Mouse (Mus musculus) limb, embryonic 14.5 days (tissue): ENCODE measurements around the gene Ap4e1. TPM values are rescaled to one million over a fixed set of nuclear protein-coding genes. Genes with fewer than 3 reads are reported as not detected.
A peak's percentile ranks its signal among the peaks of the same experiment; 100 is the strongest.

Experiments used
- ATAC-seq: fragments of 200-750 bp; cut with Nextera tagmentation; 2 replicates; pipeline ENCODE4 v1.8.0; 2017; ENCODE audit warnings: low read depth, moderate number of reproducible peaks, moderate TSS enrichment; ENCODE audit not compliant: low FRiP score
- DNase-seq: peaks from one replicate; pipeline ENCODE4 v3.0.0-alpha.2; 2015; ENCODE audit warnings: low spot score
- H3K27ac ChIP-seq: fragments of 300-500 bp; sonication (generic); replicated peaks from 2 replicates; pipeline ENCODE4 v1.5.1; 2014; ENCODE audit warnings: low read depth, mild to moderate bottlenecking, low read length, moderate library complexity, mixed read lengths
- H3K27me3 ChIP-seq: fragments of 300-500 bp; sonication (generic); 2 replicates; pipeline ENCODE4 v1.6.1; 2014; ENCODE audit warnings: low read length, mixed read lengths; ENCODE audit not compliant: control insufficient read depth, insufficient read depth
- H3K36me3 ChIP-seq: fragments of 300-500 bp; sonication (generic); 2 replicates; pipeline ENCODE4 v1.6.1; 2014; ENCODE audit warnings: mild to moderate bottlenecking, low read length, moderate library complexity, mixed read lengths; ENCODE audit not compliant: control insufficient read depth, insufficient read depth
- H3K4me1 ChIP-seq: fragments of 300-500 bp; sonication (generic); 2 replicates; pipeline ENCODE4 v1.6.1; 2014; ENCODE audit warnings: antibody characterized with exemption, low read length, mixed read lengths; ENCODE audit not compliant: control insufficient read depth, insufficient read depth
- H3K4me2 ChIP-seq: fragments of 300-500 bp; sonication (generic); replicated peaks from 2 replicates; pipeline ENCODE4 v1.6.1; 2014; ENCODE audit warnings: low read depth, mild to moderate bottlenecking, low read length, moderate library complexity; ENCODE audit not compliant: severe bottlenecking
- H3K4me3 ChIP-seq: fragments of 300-500 bp; sonication (generic); replicated peaks from 2 replicates; pipeline ENCODE4 v1.5.1; 2014; ENCODE audit warnings: low read length
- H3K9ac ChIP-seq: fragments of 300-500 bp; sonication (generic); 2 replicates; pipeline ENCODE4 v1.6.1; 2014; ENCODE audit warnings: mild to moderate bottlenecking, low read depth, low read length, moderate library complexity; ENCODE audit not compliant: severe bottlenecking
- H3K9me3 ChIP-seq: fragments of 300-500 bp; sonication (generic); 2 replicates; pipeline ENCODE4 v1.6.1; 2016; ENCODE audit warnings: low read length; ENCODE audit not compliant: control insufficient read depth
- POLR2A ChIP-seq: fragments of 200-500 bp; IDR thresholded peaks from 2 replicates; pipeline ENCODE4 v1.8.0; 2012; ENCODE audit warnings: inconsistent platforms, mild to moderate bottlenecking, moderate library complexity, borderline replicate concordance; ENCODE audit not compliant: insufficient read depth, insufficient read length; ENCODE audit errors: extremely low read depth
- whole genome bisulfite sequencing: fragments of 180-500 bp; shearing (Covaris S2); extraction: QIAGEN DNeasy Blood & Tissue Kit; methylation state at CpG from one replicate; pipeline ENCODE4 v1.1.7; 2014; 5-methylcytosine and 5-hydroxymethylcytosine counted together
- polyA plus RNA-seq, 2 experiments: library from polyadenylated mRNA; depleted of rRNA in 1 of 2; stranded (reverse) in 1 of 2; unstranded in 1 of 2; fragments of >200 nt; fragmentation: Nextera tagmentation in 1 of 2; extraction: Ambion mirVana in 1 of 2; gene quantifications; 2 replicates each; pipeline versions ENCODE4 v1.2.1 to v1.2.3; 2012 to 2014

Gene Ap4e1
- 10.6 and 12.1 TPM in 2 replicates for polyA plus RNA-seq (2012; rRNA removed)
- 8.9 and 9.5 TPM in 2 replicates for polyA plus RNA-seq (2014; fragmentation: Nextera tagmentation; extraction: Ambion mirVana)

GRCm38 (mm10) chr2:127008469-127008998 is at the start of gene Ap4e1:
TSS of gene Ap4e1 (plus strand) at chr2:127008717.
- DNase-seq = peak; percentile 94
- H3K4me2 ChIP-seq = peak within 1 kb of the TSS; percentile 56
- H3K36me3 ChIP-seq = peaks cover 25% of the 10 kb centered on the region
- H3K27ac ChIP-seq = peak within 1 kb of the TSS; percentile 50
- H3K4me3 ChIP-seq = peak within 1 kb of the TSS; percentile 68
- peak within 1 kb of the TSS; percentile 81 for H3K9ac ChIP-seq
- H3K4me1 ChIP-seq = peaks cover 7% of the 10 kb centered on the region; the same call in 1 of the 2 replicates
- H3K27me3 ChIP-seq = no peaks in the 10 kb centered on the region
- under 1% methylated on average over 35 of the region's 40 CpGs for WGBS
- TF ChIP-seq POLR2A = peak; percentile 56; the same call in 1 of the 2 replicates
- no peaks in the 10 kb centered on the region for H3K9me3 ChIP-seq
- ATAC-seq = peak; percentile 90

GRCm38 (mm10) chr2:126961696-126962095 is 46.8 kb upstream of the Ap4e1 start:
- H3K4me2 ChIP-seq = no peak overlapping the region
- no peak for DNase-seq
- 84% methylated on average over 2 of the region's 2 CpGs for WGBS

GRCm38 (mm10) chr2:126977428-126977827 is 31.1 kb upstream of the Ap4e1 start:
- no peak for TF ChIP-seq POLR2A
- 51% methylated on average over 6 of the region's 6 CpGs for WGBS
- no peak for DNase-seq

More at GRCm38 (mm10) chr2:126961696-126962095, 46.8 kb upstream of the Ap4e1 start:
- ATAC-seq = no peak
- no peaks in the 10 kb centered on the region for H3K36me3 ChIP-seq
- no peak overlapping the region for H3K4me3 ChIP-seq
- no peak overlapping the region for H3K9ac ChIP-seq
- TF ChIP-seq POLR2A = no peak
- H3K4me1 ChIP-seq = no peaks in the 10 kb centered on the region
- no peaks in the 10 kb centered on the region for H3K9me3 ChIP-seq
- no peak overlapping the region for H3K27ac ChIP-seq
- H3K27me3 ChIP-seq = no peaks in the 10 kb centered on the region

GRCm38 (mm10) chr2:126983221-126983620 is 25.3 kb upstream of the Ap4e1 start:
- Histone ChIP-seq H3K4me3 (no peak overlapping the region), H3K4me1 (no peaks in the 10 kb centered on the region), H3K36me3 (no peaks in the 10 kb centered on the region), H3K27ac (no peak overlapping the region), H3K27me3 (no peaks in the 10 kb centered on the region), H3K9ac (no peak overlapping the region), H3K9me3 (no peaks in the 10 kb centered on the region), H3K4me2 (no peak overlapping the region)
- WGBS = 56% methylated on average over 4 of the region's 4 CpGs
- ATAC-seq = no peak
- no peak for DNase-seq
- TF ChIP-seq POLR2A = no peak

More at GRCm38 (mm10) chr2:126977428-126977827, 31.1 kb upstream of the Ap4e1 start:
- H3K4me2 ChIP-seq = no peak overlapping the region
- H3K27me3 ChIP-seq = no peaks in the 10 kb centered on the region
- H3K4me3 ChIP-seq = no peak overlapping the region
- H3K9me3 ChIP-seq = no peaks in the 10 kb centered on the region
- no peak overlapping the region for H3K9ac ChIP-seq
- no peaks in the 10 kb centered on the region for H3K36me3 ChIP-seq
- no peak for ATAC-seq
- H3K27ac ChIP-seq = no peak overlapping the region
- no peaks in the 10 kb centered on the region for H3K4me1 ChIP-seq

GRCm38 (mm10) chr2:126989919-126990318 is 18.6 kb upstream of the Ap4e1 start:
- DNase-seq = peak; percentile 48
- Histone ChIP-seq H3K36me3 (no peaks in the 10 kb centered on the region), H3K4me2 (no peak overlapping the region), H3K9ac (no peak overlapping the region), H3K4me1 (peaks cover 17% of the 10 kb centered on the region), H3K27me3 (no peaks in the 10 kb centered on the region), H3K9me3 (no peaks in the 10 kb centered on the region), H3K4me3 (no peak overlapping the region), H3K27ac (no peak overlapping the region)
- ATAC-seq = peak; percentile 79
- WGBS = 37% methylated on average over 6 of the region's 6 CpGs
- TF ChIP-seq POLR2A = no peak
